Mouse (Mus musculus) ES-E14 (cell line): ENCODE measurements at regions not wholly inside any gene's neighbourhood (a gene's known extent, or its start where the extent isn't known, plus 50 kb on each side); places are given as distances from the start of the nearest gene placed in this dataset.

ENCODE experiments used
- HCFC1 ChIP-seq: IDR thresholded peaks from 2 replicates; pipeline ENCODE4 v1.6.1; 2012; ENCODE audit warnings: low read length, inconsistent platforms, borderline replicate concordance; ENCODE audit not compliant: insufficient read depth
- ZNF384 ChIP-seq: IDR thresholded peaks from 2 replicates; pipeline ENCODE4 v1.6.1; 2012; ENCODE audit warnings: low read depth, low read length, inconsistent platforms

DNA sequence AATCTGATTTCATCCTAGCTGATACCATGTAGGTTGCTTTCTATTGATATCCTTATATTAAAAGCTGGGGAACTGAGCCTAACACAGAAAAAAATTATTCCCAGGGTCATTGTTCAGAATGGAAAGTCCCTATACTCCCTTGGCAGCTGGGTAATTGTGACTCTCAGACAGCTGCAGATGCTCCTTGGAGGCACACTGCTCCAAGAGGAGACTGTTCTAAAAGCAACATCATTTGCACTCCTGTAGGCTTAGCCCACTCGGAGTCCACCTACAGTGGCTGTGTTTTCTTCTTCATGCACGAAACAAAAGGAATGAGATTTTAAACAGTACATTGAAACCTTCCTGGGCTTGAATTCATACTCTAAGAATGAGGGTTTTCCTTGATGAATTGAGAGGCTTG lies 269.3 kb upstream of the Gria1 start:
- no peak for TF ChIP-seq ZNF384
- no peak for TF ChIP-seq HCFC1
